Mouse (Mus musculus) lung, adult 2 months (tissue): ENCODE results near the gene Gm10521.

ENCODE experiments used
- CTCF ChIP-seq: fragments of 200-500 bp; IDR thresholded peaks from 2 replicates; pipeline ENCODE4 v1.5.1; 2011; ENCODE audit warnings: mild to moderate bottlenecking, low read length, control low read depth; ENCODE audit not compliant: insufficient read depth
- POLR2A ChIP-seq: fragments of 200-500 bp; IDR thresholded peaks from 2 replicates; pipeline ENCODE4 v1.6.1; 2011; ENCODE audit warnings: low read depth, mild to moderate bottlenecking, control low read depth, low read length, borderline replicate concordance; ENCODE audit errors: extremely low read depth

- TF ChIP-seq CTCF: no peak
- no peak for TF ChIP-seq POLR2A
Measured at GRCm38 (mm10) chr1:171848201-171848600, 47.3 kb upstream of the Gm10521 start.
